Mouse (Mus musculus): ENCODE measurements around the gene Ablim1. TPM values are rescaled to one million over a fixed set of nuclear protein-coding genes. Genes with fewer than 3 reads are reported as not detected.
A peak's percentile ranks its signal among the peaks of the same experiment; 100 is the strongest.

Ablim1 gene
- polyA plus RNA-seq, 1 experiment from 2014 or later = 48.0 TPM

- H3K9me3 ChIP-seq = no peaks in the 10 kb centered on the region
- no peaks in the 10 kb centered on the region for H3K4me1 ChIP-seq (replicated peaks)
- no peaks in the 10 kb centered on the region for H3K27me3 ChIP-seq
- no peak overlapping the region for H3K4me3 ChIP-seq
- no peak overlapping the region for H3K9ac ChIP-seq
- no peak overlapping the region for H3K4me2 ChIP-seq
- H3K27ac ChIP-seq (replicated peaks) = peak overlapping the region; percentile 56
- ATAC-seq (ENCODE audit: low read depth) = no peak
- H3K36me3 ChIP-seq = no peaks in the 10 kb centered on the region
- 75% methylated on average over 14 of the region's 14 CpGs for WGBS
Observed at GRCm38 (mm10) chr19:57098241-57099093, 216.3 kb downstream of the Ablim1 start.

- no peak overlapping the region for H3K9ac ChIP-seq
- no peak for ATAC-seq (ENCODE audit: low read depth)
Observed at GRCm38 (mm10) chr19:57095340-57095739, 219.4 kb downstream of the Ablim1 start.

GRCm38 (mm10) chr19:57093698-57094004, 221.1 kb downstream of the Ablim1 start:
- Histone ChIP-seq H3K27me3 (no peaks in the 10 kb centered on the region), H3K9ac (no peak overlapping the region), H3K4me1 (replicated peaks) (peaks cover 2% of the 10 kb centered on the region; the same call in 1 of the 2 replicates), H3K9me3 (no peaks in the 10 kb centered on the region), H3K27ac (replicated peaks) (no peak overlapping the region), H3K36me3 (no peaks in the 10 kb centered on the region), H3K4me3 (no peak overlapping the region), H3K4me2 (no peak overlapping the region)
- no peak for ATAC-seq (ENCODE audit: low read depth)
- 70% methylated on average over 3 of the region's 3 CpGs for WGBS

More at GRCm38 (mm10) chr19:57095340-57095739, 219.4 kb downstream of the Ablim1 start:
- H3K27me3 ChIP-seq = no peaks in the 10 kb centered on the region
- no peak overlapping the region for H3K4me2 ChIP-seq
- WGBS = 91% methylated on average over 7 of the region's 7 CpGs
- H3K36me3 ChIP-seq = no peaks in the 10 kb centered on the region
- no peaks in the 10 kb centered on the region for H3K4me1 ChIP-seq (replicated peaks)
- no peaks in the 10 kb centered on the region for H3K9me3 ChIP-seq
- no peak overlapping the region for H3K4me3 ChIP-seq
- no peak overlapping the region for H3K27ac ChIP-seq (replicated peaks)

- Histone ChIP-seq H3K4me1 (replicated peaks) (peaks cover 5% of the 10 kb centered on the region; the same call in 1 of the 2 replicates), H3K9me3 (no peaks in the 10 kb centered on the region), H3K27ac (replicated peaks) (no peak overlapping the region), H3K4me3 (no peak overlapping the region), H3K4me2 (no peak overlapping the region), H3K36me3 (no peaks in the 10 kb centered on the region), H3K9ac (no peak overlapping the region), H3K27me3 (no peaks in the 10 kb centered on the region)
- ATAC-seq (ENCODE audit: low read depth) = no peak
- WGBS = 84% methylated on average over 5 of the region's 5 CpGs
Observed at GRCm38 (mm10) chr19:57092958-57093697, 221.6 kb downstream of the Ablim1 start.

GRCm38 (mm10) chr19:57091278-57091677, 223.4 kb downstream of the Ablim1 start:
- H3K4me2 ChIP-seq = no peak overlapping the region
- no peak overlapping the region for H3K27ac ChIP-seq (replicated peaks)
- H3K27me3 ChIP-seq = no peaks in the 10 kb centered on the region
- H3K9me3 ChIP-seq = peaks cover under 1% of the 10 kb centered on the region; the same call in 1 of the 2 replicates
- no peak overlapping the region for H3K4me3 ChIP-seq
- peaks cover 5% of the 10 kb centered on the region; the same call in 1 of the 2 replicates for H3K4me1 ChIP-seq (replicated peaks)
- WGBS = 73% methylated on average over 7 of the region's 7 CpGs
- ATAC-seq (ENCODE audit: low read depth) = no peak
- H3K36me3 ChIP-seq = no peaks in the 10 kb centered on the region
- no peak overlapping the region for H3K9ac ChIP-seq

GRCm38 (mm10) chr19:57088804-57089369, 225.8 kb downstream of the Ablim1 start:
- WGBS = 51% methylated on average over 2 of the region's 2 CpGs
- Histone ChIP-seq H3K4me2 (no peak overlapping the region), H3K4me3 (no peak overlapping the region), H3K27ac (replicated peaks) (no peak overlapping the region), H3K9me3 (peaks cover 5% of the 10 kb centered on the region; the same call in 1 of the 2 replicates), H3K36me3 (no peaks in the 10 kb centered on the region), H3K9ac (no peak overlapping the region), H3K4me1 (replicated peaks) (peaks cover 5% of the 10 kb centered on the region; the same call in 1 of the 2 replicates), H3K27me3 (no peaks in the 10 kb centered on the region)
- ATAC-seq (ENCODE audit: low read depth) = no peak

GRCm38 (mm10) chr19:57084520-57085166, 230.1 kb downstream of the Ablim1 start:
- Histone ChIP-seq H3K9ac (no peak overlapping the region), H3K4me3 (no peak overlapping the region), H3K36me3 (no peaks in the 10 kb centered on the region), H3K4me1 (replicated peaks) (peaks cover 17% of the 10 kb centered on the region; the same call in 1 of the 2 replicates), H3K27me3 (no peaks in the 10 kb centered on the region), H3K27ac (replicated peaks) (no peak overlapping the region), H3K4me2 (no peak overlapping the region), H3K9me3 (peaks cover 5% of the 10 kb centered on the region; the same call in 1 of the 2 replicates)
- no peak for ATAC-seq (ENCODE audit: low read depth)
- 96% methylated on average over 5 of the region's 5 CpGs for WGBS

- Histone ChIP-seq H3K4me2 (no peak overlapping the region), H3K9ac (no peak overlapping the region), H3K4me3 (no peak overlapping the region), H3K27ac (replicated peaks) (no peak overlapping the region), H3K9me3 (peaks cover 5% of the 10 kb centered on the region; the same call in 1 of the 2 replicates), H3K4me1 (replicated peaks) (peaks cover 25% of the 10 kb centered on the region), H3K36me3 (no peaks in the 10 kb centered on the region), H3K27me3 (no peaks in the 10 kb centered on the region)
- 96% methylated on average over 2 of the region's 2 CpGs for WGBS
- no peak for ATAC-seq (ENCODE audit: low read depth)
Observed at GRCm38 (mm10) chr19:57083887-57084286, 230.8 kb downstream of the Ablim1 start.

- no peak overlapping the region for H3K4me3 ChIP-seq
- WGBS = 58% methylated on average over 10 of the region's 10 CpGs
- no peak overlapping the region; the same call in 1 of the 2 replicates for H3K27ac ChIP-seq (replicated peaks)
- no peaks in the 10 kb centered on the region for H3K36me3 ChIP-seq
- no peak overlapping the region for H3K4me2 ChIP-seq
- no peaks in the 10 kb centered on the region for H3K27me3 ChIP-seq
- no peak for ATAC-seq (ENCODE audit: low read depth)
- peaks cover 28% of the 10 kb centered on the region for H3K4me1 ChIP-seq (replicated peaks)
- no peak overlapping the region for H3K9ac ChIP-seq
- H3K9me3 ChIP-seq = peaks cover 5% of the 10 kb centered on the region; the same call in 1 of the 2 replicates
Observed at GRCm38 (mm10) chr19:57083183-57083555, 231.6 kb downstream of the Ablim1 start.

- H3K9me3 ChIP-seq = peaks cover 5% of the 10 kb centered on the region; the same call in 1 of the 2 replicates
- H3K27ac ChIP-seq (replicated peaks) = peak overlapping the region; percentile 2; the same call in 1 of the 2 replicates
- ATAC-seq (ENCODE audit: low read depth) = no peak
- 50% methylated on average over 17 of the region's 17 CpGs for WGBS
- H3K4me1 ChIP-seq (replicated peaks) = peaks cover 33% of the 10 kb centered on the region
- H3K4me2 ChIP-seq = no peak overlapping the region
- H3K4me3 ChIP-seq = no peak overlapping the region
- H3K27me3 ChIP-seq = no peaks in the 10 kb centered on the region
- H3K36me3 ChIP-seq = no peaks in the 10 kb centered on the region
- no peak overlapping the region for H3K9ac ChIP-seq
Observed at GRCm38 (mm10) chr19:57082454-57083182, 232.1 kb downstream of the Ablim1 start.

GRCm38 (mm10) chr19:57081536-57081935, 233.2 kb downstream of the Ablim1 start:
- Histone ChIP-seq H3K9me3 (peaks cover 5% of the 10 kb centered on the region; the same call in 1 of the 2 replicates), H3K4me2 (no peak overlapping the region), H3K4me3 (no peak overlapping the region), H3K36me3 (no peaks in the 10 kb centered on the region), H3K27ac (replicated peaks) (no peak overlapping the region), H3K4me1 (replicated peaks) (peaks cover 35% of the 10 kb centered on the region), H3K9ac (no peak overlapping the region), H3K27me3 (no peaks in the 10 kb centered on the region)
- ATAC-seq (ENCODE audit: low read depth) = no peak
- WGBS = 47% methylated on average over 4 of the region's 4 CpGs
